Mouse (Mus musculus): ENCODE measurements around the gene Dppa4. TPM values are rescaled to one million over a fixed set of nuclear protein-coding genes. Genes with fewer than 3 reads are reported as not detected.

The Dppa4 gene
- polyA plus RNA-seq (2014; fragmentation: Illumina TruSeq; extraction: RNeasy Lipid Tissue Mini Kit (QIAGEN cat#74804); ENCODE audit: low read depth, low replicate concordance): not detected

DNA sequence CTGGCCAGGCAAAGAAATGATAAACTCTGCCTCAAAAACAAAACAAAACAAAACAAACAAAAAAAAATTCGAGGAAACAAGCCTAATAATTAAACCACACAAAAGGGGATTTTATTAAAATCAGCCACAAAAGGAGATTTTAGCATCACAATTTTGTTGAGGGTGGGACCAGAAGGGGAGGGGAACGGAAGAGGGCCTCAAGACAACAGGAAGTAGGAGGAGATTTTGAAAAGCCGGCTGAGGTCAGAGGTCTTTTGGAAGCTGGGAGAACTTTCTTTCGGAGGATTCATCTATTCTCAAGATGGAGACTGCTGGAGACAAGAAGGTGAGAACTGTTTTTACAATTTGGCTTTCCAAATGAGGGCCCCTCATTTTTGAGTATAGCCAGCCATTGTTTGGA lies at the start of gene Dppa4:
Dppa4 (plus strand) TSS at position 217 of the 400 bp plus-strand sequence.

DNA sequence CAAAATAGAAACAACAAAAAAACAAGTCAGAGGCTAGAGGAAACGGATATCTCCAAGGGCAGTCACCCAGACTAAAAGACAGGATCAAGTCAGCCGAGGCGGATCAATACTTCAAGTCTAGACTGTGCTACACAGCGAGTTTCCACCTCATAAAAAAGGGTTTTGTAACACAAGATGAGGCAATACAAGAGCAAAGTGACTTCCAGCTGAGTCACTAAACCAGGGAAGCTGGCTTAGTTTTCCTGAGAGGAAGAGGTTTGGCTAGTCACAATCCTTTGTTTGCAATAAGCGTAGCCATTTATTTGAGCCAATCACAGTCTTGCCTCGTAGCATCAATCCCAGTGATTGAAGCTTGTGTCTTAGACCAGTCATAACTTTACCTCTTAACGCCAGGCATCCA lies 20.0 kb downstream of the Dppa4 start, which contains the start of gene Dppa2:
Dppa2 (plus strand) TSS at position 400 of the 400 bp plus-strand sequence.

Other genes starting within 250 kb of the Dppa4 start
- gene Dppa2, start 20.2 kb downstream of the Dppa4 start, polyA plus RNA-seq (2014; fragmentation: Illumina TruSeq; extraction: RNeasy Lipid Tissue Mini Kit (QIAGEN cat#74804); ENCODE audit: low read depth, low replicate concordance): not detected
- not detected for gene Gm5485, start 128.7 kb downstream of the Dppa4 start, polyA plus RNA-seq (2014; fragmentation: Illumina TruSeq; extraction: RNeasy Lipid Tissue Mini Kit (QIAGEN cat#74804); ENCODE audit: low read depth, low replicate concordance)
- gene Morc1, start 147.5 kb downstream of the Dppa4 start, polyA plus RNA-seq (2014; fragmentation: Illumina TruSeq; extraction: RNeasy Lipid Tissue Mini Kit (QIAGEN cat#74804); ENCODE audit: low read depth, low replicate concordance): 0.38 TPM